Mouse (Mus musculus) monocyte, adult 5-6 weeks (primary cell): ENCODE results near the gene Mob3b. TPM values are rescaled to one million over a fixed set of nuclear protein-coding genes. Genes with fewer than 3 reads are reported as not detected.

ENCODE experiments used
- ATAC-seq: fragments of 153-309, 156-312 bp; replicated peaks from 2 replicates; pipeline ENCODE4 v1.8.0; 2017; ENCODE audit warnings: mild to moderate bottlenecking; ENCODE audit not compliant: low TSS enrichment, insufficient number of reproducible peaks, severe bottlenecking, poor library complexity, low FRiP score
- total RNA-seq: library from RNA; stranded (forward); fragments of 200-1000, 200-491, 200-594 nt; gene quantifications from 3 replicates; pipeline ENCODE4 v1.2.3, GENCODE M21; 2017

Gene Mob3b
- total RNA-seq, 1 experiment from 2014 or later = 14.8 TPM

DNA sequence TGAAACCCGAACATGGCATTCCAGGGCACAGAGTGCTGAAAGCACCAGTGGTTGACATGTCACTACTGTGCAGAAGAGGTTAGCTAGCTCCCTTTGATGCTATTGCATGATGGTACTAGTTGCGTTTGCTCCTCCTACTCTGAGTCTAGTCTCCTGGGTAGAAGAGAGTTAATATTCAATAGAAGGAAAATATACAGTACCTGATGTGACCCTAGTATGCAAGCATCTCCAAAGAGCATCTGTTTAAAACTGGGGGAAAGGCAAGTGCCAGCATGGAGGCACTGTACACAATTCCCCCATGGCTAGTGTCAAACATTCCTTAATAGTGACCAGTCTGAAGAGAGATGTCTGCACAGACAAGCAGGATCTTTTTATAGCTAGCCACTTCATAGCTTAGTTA is 119.5 kb downstream of the Mob3b start:
- no peak for ATAC-seq

DNA sequence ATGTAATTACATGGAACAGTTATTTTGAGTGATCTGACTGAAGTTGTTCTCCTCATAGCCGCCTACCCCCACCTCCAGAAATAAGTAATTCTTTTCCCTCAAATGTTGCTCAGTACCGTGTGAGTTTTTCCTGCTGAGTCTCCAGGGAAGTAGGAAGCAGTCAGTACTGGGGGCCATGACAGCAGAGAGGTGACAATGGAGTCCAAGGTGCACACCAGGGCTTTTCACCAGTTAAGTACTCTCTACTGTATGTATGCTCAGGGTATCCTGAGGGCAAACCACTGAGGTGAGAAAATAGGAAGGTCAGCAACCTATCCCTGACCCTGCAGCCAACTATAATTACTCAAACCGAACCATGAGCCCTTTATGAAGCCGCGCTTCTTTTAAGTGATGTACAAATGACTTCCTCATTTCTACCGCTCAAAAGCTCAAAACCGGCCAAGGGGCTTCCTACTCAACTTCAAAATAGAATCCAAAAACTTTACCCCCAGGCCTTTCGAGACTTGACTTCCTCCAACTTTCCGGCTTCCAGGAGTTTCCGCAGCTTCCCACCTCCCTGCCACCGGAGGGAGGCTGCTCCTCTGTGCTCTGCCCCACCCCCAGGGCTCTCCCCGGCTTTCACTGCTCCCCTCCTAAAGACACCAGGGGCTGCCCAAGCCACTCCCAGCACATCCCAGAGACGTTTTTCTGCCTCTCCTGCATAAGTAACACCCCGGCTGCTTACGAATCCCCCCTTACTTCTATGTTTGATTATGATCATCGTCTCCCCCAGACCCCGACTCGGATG is 122.6 kb downstream of the Mob3b start:
- ATAC-seq = no peak

DNA sequence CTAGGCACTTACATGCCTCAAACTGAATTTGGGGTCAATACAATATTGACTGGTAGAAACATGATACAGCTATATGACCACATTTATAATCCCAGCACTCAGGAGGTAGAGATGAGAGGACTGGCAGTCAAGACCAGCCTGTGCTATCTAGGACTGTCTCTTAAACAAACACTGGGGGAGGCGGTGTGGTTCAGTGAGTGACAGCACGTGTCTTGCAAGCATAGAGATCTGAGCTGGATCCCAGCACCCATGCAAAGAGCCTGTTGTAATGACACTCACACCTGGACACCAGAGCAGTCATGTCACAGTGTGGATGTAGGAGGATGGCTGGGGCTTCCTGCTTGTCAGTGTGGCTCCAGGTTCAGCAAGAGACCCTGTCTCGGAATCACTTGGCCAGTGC is 124.5 kb downstream of the Mob3b start:
- no peak for ATAC-seq

DNA sequence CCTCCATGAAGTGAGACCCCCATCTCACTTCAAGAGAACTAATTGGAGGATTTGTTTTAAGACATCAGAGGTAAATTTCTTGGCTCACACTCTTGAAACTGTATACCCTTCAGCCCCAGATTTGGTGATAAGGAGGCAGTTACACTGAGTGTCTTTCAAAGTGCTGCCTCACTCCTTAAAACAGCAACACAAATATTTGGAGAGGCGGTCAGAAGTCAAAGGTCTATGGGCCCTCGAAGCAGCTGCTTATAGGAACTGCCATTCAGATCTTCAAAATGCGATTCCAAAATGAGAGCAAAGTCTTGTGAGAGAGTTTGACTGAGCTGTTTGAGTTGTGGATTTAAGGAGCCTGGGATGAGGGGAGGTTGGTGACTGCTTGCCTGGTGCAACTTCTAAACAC is 125.7 kb downstream of the Mob3b start:
- no peak for ATAC-seq

DNA sequence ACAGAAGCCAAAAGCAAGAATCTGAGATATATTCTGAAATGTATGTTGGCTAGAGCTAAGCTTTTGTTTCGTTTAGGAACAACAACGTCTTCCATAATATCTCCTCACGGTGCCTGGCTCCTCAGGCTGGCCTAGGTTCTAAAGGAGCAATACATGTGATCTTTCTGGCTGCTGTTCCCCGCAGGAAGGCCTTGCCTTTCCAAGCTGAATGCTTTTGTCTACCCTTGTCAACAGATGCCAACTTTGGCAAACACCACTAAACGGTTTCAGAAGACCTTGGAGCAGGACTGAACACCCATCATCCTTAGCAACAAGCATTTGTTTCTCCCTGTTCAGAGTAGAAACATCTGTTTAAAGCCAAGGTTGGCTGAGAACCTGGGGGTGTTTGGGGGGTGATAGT is 126.1 kb downstream of the Mob3b start:
- no peak for ATAC-seq

DNA sequence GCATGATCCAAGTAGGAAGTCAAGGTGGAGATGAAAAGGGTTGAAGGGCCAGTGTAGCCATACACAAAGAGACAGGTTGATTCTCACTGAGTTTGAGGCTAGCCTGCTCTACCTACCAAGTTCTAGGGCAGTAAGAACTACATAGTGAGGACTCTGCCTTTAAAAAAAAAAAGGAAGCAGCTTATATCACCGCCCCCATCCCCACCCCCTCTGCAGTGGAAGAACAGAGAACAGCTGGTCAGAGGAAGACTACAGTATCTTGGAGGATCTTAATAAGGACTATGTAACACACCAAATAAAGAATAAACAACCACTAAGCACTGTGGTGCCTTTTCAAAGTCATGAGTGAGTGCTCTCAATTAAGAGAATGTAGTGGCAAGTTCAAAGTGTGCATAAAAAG is 138.9 kb downstream of the Mob3b start:
- ATAC-seq = no peak

DNA sequence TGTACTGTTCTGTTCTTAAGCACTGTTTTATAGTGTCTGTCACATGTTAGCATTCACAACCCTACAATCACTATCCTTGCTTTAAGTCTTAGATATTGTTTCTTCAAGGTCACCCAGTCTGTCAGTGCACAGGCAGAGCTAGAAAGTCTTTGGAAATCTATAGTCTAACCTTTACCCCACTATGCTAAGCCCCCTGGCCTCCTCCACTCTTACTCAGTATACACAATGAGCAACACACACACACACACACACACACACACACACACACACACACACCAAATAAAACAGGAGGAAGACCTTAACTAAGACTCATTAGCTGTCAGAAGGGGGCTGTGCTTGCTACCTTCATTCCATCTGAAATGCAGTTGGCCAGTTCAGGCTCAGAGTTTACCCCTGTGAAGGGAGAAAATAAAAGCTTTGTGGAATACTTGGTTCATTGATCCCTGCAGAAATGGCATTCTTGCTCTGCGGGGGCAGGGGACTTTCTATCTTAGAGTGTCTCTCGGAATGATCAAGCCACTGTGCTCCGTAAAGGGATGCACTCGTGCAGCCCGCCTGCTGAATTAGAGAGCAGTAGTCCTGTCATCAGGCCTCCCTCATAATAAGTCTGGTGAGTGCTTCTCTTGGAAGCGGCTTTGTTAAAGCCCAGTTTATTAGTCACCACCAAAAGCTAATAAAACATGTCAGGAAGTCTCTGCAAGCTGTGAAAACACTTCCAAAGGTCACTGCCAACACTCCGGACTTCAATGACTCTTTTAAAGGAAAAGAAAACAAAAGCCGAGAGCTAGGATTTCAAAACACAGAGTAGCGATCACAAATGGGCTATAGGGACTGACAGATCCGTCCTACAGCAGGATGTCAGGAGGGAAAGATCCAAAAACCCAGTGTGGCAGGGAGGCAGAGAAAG is 144.6 kb downstream of the Mob3b start:
- no peak for ATAC-seq

DNA sequence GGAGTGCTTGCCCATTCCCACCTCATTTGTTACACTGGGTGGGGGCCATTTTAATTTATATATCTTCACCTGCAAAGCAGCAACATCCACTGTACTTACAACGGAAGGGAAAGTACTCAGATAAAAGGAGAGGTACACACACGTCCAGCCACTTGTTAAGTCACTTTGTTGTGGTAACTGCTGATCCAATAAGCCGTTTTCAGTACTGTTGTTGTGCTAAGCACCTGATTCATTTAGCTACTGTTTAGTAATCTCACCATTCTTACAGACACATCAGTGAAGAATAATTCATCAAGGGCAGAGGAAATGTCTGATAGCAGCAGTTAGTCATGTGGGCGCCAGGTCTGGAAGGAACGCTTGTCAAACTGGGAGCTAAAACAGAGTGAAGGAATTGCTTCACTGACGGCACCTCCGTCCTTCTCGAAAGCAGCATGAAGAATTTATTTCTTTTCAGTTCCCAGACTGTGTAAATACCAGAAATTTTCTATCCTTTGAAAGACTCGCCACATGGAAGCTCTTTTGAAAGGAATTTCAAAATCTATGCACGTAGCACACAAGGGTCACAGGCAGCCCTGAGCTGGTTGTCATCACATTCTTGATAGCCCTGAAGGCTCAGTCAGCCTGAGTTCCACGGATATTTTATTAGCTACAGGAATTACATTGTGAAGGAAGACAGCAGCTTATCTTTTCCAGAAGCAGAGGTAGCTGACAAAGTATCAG is 150.6 kb downstream of the Mob3b start:
- ATAC-seq = no peak

DNA sequence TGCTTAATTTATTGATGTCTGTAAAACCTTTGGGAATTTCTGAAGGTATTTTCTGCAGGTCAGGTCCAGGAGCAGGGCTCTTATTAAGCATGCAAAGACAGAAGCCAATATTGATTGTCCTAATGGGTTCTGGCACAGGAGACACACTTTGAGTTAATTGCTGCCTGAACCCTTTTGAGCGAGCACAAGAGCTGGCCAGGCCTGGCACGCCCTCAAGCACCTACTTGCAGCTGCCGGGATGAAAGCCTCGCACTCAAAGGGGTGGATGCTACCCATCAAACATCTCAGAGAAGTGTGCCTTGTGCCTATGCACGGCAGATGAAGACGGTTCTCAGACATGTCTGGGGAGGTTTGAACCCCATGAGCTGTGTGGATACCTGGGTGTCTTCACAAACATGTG is 151.2 kb downstream of the Mob3b start:
- no peak for ATAC-seq

DNA sequence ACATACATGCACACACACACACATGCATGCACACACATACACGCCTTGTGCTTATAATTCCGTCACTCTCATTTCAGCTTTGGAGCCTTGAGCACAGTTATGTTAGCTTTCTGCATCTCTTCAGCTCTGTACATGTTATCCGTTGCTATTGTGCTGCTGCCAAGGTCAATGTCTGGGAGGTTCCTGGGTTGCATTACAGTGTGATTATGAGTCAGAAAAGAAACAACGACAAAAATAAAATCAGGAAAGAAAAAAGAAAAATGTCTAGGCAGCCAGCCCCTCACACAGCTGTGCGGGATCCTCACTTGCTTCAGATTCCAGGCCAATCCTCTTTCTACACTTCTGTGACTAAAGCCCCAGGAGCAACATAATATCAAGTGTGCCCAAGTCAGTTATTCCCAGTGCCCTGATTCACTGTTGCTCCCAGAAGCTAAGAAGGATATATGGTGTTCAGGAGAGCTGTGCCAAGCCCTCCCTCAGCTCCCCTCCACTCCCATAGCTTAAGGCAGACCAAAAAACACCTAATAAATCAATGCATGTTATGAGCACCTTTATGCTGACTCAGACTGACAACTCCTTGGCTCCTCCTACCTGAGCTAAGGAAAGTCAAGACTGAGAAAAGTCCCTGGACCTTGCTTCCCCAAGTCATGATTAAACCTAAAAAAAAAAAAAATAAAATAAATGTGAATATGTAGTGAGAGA is 152.1 kb downstream of the Mob3b start:
- ATAC-seq = no peak

DNA sequence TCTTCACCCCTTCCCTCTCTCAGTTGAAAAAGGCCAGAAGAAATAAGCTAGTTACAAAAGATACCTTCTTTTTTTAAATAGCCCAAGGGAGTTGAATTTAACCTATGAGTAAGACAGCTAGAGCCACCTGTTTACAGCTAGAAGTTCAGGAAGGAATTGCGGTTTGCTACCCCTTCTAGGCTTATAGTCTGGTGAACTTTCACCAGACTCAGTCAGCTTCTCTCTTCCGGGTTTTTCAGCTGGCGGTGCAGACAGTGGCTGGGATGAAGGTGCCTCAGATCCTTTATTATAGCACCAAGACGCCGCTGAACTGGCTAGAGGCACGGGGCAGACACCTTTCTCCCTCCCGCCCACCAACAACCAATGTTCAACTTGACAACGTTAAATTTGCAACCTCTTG is 152.8 kb downstream of the Mob3b start:
- ATAC-seq = no peak

DNA sequence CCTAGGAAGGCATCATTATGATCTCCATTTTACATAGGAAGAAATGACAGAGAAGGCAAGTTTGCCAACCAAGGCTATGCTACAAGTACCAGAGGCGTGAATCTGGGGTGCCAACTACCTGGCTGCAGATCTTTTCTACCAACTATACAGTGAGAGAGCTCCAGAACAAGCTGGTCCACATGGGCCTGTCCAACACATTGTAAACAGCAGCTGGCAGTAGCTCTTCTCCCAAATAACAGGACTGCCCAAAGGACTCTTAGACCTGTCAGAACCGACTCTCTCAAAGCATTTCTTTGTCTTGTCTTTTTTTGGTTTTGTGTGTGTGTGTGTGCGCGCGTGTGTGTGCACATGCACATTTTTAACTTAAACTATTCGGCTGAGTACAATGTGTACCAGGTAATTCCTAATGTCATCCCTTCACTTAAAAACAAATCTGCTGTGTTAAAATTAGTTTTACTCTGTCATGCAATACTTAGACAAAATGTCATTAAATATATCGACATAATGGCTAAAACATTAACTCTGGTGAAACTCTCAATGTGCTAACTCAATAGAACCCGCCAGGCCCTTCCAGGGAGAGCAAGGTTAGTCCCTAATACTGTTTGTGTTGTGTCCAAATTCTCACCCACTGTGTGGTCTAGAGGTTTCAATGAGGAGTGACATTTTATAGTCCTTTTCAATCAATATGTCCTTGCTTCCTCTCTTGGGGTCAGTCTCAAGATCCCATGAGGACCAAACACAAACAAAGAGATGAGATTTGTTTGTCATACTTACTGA is 153.5 kb downstream of the Mob3b start:
- ATAC-seq = no peak

DNA sequence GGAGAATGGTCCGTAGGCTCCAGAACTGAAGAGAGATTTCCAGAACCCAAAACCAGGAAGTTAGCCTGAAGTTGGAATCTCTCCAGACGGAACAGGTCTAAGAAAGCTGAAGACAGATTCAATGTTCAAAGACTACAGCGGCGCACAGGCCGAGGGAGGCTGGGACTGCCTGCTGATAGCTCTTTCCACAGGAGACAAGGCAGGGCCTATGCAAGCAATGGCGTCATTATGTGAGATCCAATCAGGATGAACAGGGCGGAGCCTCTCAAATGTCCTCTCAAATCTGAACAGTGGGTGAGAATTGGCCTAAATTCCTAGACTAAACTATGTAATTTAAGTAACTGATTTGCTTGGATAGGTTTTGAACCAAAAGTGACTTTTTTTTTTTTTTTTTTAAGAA is 160.7 kb downstream of the Mob3b start:
- ATAC-seq = no peak

DNA sequence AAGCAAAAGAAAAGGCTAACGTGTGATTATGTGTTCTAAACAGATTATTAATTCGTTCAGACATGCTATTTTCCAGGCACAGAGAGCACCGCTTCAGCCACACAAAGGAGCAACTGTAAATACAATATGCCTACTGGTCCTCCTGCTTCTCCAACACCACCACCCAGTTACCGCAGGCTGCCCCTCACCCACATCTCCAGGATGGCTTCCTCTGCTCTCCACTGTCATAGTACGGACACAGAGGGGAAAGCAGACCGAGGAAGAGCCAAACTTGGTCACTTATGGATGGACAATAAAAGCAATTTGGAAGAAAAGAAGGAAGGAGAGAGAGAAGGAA is 163.7 kb downstream of the Mob3b start:
- ATAC-seq = no peak

DNA sequence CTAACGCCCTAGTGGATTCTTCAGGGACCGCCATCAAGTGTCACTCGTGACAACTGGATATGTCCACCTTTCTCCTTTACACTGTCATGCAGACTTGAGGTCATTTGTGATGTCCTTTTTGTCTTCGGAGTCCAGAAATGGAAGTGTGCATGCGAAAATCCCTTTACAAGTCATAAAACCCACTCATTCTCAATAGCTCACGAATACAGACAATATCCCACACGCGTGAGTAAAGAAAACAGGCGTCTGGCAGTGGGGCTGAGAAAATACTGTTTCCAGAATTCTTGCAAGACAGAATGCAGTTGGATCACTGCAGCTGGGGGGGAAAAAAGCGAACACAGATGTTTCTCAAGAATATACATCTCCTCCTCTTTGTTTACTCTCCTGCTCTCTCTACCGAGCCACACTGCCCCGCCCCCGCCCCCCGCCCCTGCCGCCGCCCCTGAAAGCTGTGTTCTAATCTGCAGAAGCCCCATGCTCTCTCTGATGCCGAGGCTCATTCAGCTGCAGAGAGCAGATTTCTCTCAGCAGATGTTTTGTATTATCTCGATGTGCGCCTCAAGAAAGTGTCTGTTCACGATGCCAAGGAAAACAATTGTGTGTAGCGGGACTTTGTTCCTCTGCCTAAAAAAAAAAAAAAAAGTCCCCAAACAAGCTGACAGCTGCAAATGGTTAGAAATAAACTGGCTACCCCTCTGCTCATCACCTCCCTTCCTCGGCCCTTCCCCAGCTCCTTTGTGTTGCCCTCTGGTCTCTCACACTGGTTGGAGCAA is 164.2 kb downstream of the Mob3b start:
- ATAC-seq = no peak

DNA sequence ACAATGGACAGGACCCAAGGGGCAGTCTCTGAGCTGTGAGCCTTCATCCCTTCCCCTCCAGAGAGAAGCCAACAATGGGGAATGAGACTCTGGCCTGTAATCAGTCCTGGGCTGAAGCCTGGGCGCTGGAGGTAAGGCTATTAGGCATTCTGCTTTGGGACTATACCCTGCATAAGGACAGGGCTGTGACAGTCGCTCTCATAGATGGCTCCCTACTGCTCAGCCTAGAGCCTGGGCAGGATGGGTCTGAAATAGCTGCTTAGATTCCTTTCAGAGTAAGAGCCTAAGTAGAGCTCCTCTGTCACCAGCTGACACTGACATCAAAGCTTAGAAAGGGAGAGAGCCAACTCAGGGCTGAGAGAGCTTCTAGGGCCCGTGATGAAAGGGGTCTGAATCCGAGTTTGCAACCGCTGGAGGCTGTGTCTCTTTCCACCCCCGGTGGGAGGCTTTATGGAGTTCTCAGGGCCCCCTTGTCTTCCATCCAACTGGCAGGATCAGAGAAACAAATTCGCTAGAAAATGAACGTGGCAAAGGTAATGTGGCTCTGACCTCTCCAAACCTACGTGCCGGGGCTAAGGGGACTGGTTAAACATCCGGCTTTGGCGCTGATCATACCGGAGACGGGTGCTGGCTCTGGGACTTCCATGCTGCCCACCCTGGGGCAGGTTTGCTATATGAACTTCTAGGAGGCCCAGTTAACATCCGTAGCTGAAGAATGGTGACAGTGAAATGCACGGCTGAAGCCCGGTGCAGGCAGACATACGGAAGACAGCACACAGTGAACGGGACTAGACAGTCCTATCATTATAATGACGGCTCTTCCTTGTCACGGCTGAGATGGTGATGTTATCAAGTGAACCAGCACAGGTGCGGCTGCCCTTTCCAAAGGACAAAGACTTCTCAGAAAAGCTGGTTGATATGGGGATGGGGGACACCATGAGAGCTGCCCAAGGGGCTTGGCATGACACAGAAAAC is 165.1 kb downstream of the Mob3b start:
- no peak for ATAC-seq

DNA sequence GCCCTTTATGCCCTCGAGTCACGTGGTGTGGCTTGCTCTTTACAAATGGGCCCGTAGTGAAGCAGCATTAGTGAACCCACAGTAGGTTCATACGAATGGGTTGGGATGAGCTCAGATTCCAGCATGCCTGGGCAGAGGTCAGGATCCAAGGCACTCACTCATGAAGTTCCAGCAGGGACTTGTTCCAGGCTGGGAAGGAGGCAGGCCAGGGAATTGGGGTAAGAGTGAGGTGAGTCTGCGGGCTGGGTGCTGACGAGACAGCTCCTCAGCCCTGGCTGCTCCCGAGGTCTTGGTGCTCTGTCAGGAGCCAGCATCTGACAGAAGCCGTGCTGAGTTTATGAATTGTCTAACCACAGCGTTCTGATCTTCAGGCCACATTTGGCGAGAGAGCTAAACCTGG is 166.2 kb downstream of the Mob3b start:
- no peak for ATAC-seq
